Mouse (Mus musculus) kidney, adult 18-20 months (tissue): ENCODE data around the gene Mfge8.

Experiments used
- DNase-seq: peaks from one replicate; pipeline ENCODE4 v3.0.0; 2021

Mfge8 gene

DNA sequence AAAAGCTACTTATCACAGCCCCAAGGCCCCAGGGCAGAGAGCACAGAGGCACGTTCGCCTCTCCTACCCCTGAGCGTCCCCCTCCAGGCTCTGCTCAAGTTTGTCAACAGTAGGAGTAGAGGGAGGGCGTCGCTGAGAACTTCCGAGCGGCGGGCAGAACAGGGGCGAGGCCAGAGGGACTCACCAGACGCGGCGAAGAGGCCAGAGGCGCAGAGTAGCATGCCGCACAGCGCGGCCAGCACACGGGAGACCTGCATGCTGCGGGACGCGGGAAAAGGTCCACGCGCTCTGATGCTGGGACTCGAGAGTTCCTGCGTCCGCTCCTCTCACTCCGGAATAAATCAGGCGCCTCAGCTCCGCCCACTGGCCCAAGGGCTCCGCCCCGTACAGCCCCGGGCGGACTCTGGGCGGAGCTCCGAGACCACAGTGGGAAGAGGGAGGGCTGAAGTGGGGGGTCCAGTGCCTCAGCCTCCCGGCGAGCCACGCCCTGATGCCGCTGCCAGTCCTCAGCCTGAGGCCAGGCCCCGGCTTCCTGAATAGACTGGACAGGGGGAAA, at the start of gene Mfge8:
Mfge8 (minus strand) TSS at position 350 of the 556 bp plus-strand sequence.
- DNase-seq: peak; percentile 93

- DNase-seq: no peak
Observed at GRCm38 (mm10) chr7:79194560-79195413, 45.9 kb upstream of the Mfge8 start.

DNA sequence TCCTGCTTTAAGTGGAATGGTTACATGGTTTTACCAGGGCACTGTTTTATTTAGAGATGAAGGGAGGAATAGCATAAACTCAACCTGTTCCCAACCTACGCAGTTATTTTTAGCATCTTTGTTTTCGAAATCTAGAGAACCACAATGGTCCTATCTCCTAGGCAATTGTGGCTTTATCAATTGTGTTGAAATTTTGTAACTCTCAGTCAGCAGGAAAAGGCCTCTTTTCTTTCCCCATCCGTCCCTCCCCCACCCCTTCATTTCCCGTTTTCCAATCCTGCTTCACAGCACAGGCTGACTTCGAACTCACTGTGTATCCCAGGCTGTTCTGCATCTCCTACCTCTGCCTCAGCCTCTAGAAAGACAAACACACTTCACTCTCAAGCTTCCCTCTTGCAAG, 45.1 kb upstream of the Mfge8 start:
- no peak for DNase-seq

- no peak for DNase-seq
Observed at GRCm38 (mm10) chr7:79191501-79191900, 42.6 kb upstream of the Mfge8 start.

- no peak for DNase-seq
Observed at GRCm38 (mm10) chr7:79190592-79190991, 41.7 kb upstream of the Mfge8 start.

GRCm38 (mm10) chr7:79189211-79189610, 40.4 kb upstream of the Mfge8 start:
- DNase-seq: no peak

GRCm38 (mm10) chr7:79187591-79187990, 38.7 kb upstream of the Mfge8 start:
- no peak for DNase-seq

DNA sequence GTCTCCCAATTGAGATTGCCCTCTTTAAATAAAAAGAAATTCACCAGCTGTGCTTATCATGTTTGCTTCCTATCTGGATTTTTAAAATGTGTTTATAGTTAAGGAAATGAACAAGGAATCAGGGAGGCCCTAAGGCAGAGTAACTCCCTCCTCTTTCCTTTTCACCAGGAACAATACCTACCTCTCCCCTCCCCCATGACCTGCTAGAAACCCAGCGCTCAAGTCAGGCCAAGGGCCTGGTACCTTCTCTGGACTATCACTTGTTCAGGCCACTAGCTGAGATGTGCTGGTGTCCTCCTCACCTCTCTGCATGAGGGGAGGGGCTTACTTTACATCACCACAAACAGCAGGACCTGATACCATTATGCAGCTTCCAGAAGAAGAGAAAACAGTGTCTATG, 34.6 kb upstream of the Mfge8 start:
- DNase-seq: no peak

DNA sequence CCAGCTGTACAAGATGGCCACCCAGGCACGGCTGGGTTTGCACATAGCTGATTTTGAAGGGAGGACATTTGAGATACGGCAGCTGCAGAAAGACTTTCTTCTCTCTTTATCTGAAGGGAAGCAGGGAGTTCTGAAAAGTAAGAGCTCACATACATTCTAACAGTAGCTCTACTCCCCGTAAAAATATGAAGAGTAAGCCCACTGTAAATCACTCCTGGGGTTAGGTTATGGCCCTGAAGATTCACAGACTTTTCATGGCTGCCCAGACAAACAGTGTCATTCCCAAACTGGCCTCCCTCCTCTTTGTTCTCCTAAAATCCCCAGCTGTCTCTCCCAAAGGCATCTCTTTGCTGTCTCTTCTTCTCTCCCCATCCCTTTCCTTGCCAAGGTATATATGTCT, 24.9 kb upstream of the Mfge8 start:
- DNase-seq: no peak

DNA sequence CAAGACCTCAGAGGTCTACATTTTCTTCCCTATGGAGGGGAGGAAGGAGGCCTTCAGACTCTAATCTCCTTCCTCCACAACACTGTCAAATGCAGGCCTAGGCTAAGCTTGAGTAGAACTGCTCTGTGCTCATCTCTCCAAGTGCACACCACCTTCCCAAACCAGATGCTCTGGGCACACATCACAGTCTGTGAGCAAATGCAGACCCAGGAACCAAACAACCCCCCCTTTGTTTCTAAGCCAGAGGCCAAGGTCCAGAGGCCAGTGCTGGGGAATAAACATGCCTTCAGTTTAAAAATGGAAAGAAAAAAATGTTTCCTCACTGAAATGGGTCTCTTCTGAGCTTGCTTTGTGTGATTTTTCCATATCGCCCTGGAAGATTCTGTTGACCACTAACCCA, 22.9 kb upstream of the Mfge8 start:
- DNase-seq: no peak

GRCm38 (mm10) chr7:79167006-79167562, 18.2 kb upstream of the Mfge8 start:
- DNase-seq: no peak

GRCm38 (mm10) chr7:79159406-79159805, 10.5 kb upstream of the Mfge8 start:
- no peak for DNase-seq

GRCm38 (mm10) chr7:79149522-79149921, 662 bp upstream of the Mfge8 start:
- no peak for DNase-seq

DNA sequence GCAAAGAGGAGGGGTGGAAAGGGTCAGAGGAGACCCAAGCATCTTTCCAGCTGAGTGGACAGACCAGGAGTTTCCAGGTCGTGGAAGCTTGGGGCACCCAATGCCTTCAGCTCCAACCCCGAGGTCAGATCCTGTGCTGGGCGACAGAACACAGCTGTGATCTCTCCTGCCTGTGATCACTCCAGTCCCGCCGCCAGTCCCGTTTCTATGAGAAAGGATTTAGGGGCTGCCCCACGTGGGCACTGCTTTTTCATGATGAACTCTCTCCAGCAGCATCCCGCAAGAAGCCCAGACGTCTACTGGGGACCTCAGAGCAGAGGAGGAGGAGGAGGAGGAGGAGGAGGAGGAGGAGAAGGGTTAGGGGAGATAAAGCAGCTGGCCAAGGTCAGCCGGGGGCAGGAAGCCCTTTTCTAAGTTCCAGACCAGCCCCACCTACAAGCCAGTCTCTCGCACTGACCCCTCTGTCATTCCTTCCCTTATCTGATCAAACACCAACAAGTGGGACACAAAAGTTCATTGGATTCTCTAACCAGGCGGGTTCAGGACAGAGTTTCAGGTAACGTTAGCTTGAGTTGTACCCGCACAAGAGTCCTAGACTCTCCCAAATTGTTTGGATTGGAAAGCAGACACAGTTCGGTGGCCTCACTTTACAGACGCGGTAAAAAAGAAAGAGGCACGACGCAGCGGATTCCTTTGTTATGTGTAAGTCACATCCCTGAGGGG, 768 bp downstream of the Mfge8 start:
- no peak for DNase-seq

DNA sequence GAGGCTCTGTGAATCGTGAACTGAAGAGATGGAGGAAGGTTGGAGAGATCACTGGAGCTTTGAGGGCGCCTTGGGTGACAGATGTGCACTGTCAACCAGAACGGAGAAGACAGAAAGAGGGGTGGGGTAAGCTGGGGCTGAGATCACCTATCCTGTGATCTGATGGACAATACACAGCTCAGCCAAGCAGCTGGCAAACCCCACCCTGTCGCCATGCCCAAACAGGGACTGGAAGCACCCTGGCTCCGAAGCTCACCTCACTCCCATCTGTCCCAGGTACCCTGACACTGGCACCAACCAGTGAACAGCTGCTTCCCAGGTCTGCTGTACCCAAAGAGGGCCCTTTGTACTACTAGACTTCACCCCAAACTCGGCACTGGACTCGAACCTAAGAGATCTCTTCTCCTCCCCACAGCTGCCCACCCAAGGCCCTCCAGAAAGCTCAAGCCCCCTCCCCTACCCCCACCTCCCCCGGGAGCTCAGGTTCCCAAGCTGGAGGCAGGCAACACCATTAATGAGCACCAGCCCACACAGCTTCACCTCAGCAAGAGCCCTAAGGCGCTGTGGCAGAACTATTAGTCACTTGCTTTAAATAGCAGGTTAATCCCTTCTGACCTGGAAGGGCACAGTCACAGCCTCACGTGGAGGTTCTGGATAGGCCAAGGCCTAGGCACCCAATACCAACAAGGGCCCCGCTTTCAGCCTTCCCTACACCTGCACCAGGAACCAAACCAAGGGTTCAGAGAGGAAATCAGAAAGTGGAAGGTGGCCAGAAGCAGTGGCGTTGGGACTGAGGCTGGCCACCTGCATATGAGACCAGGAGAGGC, 1.6 kb downstream of the Mfge8 start:
- DNase-seq: peak; percentile 25

GRCm38 (mm10) chr7:79140897-79141296, 8.0 kb downstream of the Mfge8 start:
- peak; percentile 84 for DNase-seq

GRCm38 (mm10) chr7:79139891-79140591, 8.8 kb downstream of the Mfge8 start:
- DNase-seq: no peak

- DNase-seq: no peak
Observed at GRCm38 (mm10) chr7:79139328-79139824, 9.5 kb downstream of the Mfge8 start.

DNA sequence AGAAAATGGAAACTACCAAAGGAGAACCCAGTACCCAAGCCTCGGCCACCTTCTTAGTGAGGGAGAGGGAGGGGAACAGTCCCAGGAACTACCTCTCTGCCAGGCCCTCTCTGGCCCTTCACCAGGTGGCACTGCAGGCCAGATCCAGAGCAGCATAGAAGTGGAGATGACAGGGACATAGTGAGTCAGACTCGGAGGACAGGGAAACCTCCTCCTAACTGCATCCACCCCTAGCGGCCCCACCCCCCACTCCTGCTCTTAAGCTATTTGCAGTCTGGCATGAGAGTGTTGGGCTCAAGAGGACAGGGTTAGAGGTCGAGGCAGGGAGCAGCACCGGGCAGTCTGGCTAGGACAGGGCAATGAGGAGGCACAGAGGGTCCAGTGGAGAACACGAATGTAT, 15.5 kb downstream of the Mfge8 start:
- DNase-seq: no peak

GRCm38 (mm10) chr7:79130843-79131444, 17.9 kb downstream of the Mfge8 start, which contains the start of gene Hapln3:
Gene Hapln3, minus strand, starts transcription at chr7:79131018.
- peak; percentile 17 for DNase-seq

DNA sequence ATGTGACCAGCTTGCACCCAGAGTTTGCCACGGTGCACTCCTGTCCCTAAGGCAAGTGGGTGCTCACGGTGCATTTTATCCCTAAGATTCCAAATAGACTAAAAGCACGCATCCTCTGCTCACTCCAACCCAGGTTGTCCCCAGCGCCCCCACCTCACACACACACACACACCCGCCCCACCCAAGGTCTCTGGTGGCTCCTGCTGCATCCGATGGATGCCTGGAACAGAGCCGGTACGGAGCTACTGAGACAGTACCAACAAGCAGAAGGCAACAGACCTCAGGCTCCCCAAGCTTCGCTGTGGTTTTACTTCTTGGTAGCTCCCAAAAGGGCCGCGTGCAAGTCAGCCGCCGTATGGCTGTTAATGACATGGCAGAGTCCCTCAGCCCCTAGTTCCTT, 18.5 kb downstream of the Mfge8 start:
- no peak for DNase-seq
